Mouse (Mus musculus) left cerebral cortex, postnatal 36 days (tissue): ENCODE results near the gene Lgr6. TPM values are rescaled to one million over a fixed set of nuclear protein-coding genes. Genes with fewer than 3 reads are reported as not detected.
"Not testable (repeated sequence)": the region's sequence is repeated elsewhere in the genome, so short reads cannot be mapped to it uniquely, and the experiment has no call there.

Experiments
- DNase-seq, 2 experiments: peaks; one replicate each; pipeline ENCODE4 v3.0.0; 2021 to 2022; ENCODE audit warnings: low spot score in 2 of 2, mixed read lengths in 1 of 2
- intact Hi-C: fragments of 180-260 bp; cut with DNase I; formaldehyde crosslinking; loops from one replicate; pipeline ENCODE4 v1.15.1; 2025
- total RNA-seq, 2 experiments: library from RNA; stranded (reverse); gene quantifications; 2 replicates each; pipeline ENCODE4 v1.2.3; 2021

Gene Lgr6
- total RNA-seq, 2 experiments from 2014 or later, result 1.6 to 1.7 TPM

DNA sequence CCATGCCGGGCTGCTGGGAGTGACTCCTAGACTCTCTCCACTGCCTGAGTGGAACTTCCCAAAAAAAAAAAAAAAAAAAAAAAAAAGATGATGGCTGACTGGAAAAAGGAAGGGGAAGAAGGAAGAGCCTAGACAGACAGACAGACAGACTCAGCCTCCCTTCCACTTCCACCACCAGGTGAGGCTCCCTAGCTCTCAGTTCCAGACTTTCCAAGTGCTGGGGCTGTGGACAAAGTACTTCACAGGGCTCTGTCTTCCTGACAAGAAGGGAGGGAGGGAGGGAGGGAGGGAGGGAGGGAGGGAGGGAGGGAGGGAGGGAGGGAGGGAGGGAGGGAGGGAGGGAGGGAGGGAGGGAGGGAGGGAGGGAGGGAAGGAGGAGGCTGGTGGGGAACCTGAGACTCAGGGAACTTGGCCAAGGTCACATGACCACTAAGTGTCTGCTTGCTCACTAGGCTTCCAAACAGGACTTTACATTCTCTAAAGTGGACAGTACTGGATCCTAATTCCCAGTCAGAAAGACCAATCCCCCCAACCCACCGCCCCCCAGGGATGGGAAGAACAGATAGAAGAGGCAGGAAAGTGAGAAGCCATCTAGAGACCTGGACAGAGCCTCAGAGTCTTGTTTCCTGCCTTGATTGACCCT, 25.4 kb upstream of the Lgr6 start:
- DNase-seq, result no peak
- intact Hi-C loops, result no loop called here

GRCm38 (mm10) chr1:135129543-135130183, 24.6 kb upstream of the Lgr6 start:
- intact Hi-C loops, result no loop called here
- no peak for DNase-seq

DNA sequence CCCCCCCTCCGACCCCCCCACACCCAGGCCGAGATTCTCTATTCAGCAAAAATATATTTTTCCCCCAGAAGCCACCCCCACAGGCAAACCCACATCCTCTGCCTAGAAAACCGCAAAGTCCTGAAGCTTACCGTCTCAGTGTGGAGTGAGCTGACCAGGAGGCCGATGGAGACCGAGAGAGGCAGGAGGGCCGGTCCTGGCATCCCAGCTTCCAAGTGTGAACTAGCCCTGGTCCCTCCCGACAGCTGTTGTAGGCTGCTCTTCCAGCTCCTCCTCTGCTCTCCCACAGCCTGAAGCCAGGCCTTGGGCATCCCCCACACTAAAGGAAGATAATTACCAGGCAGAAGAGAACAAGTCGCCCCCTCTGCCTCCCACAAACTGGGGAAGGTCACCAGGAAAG, 23.9 kb upstream of the Lgr6 start:
- no peak for DNase-seq
- intact Hi-C loops, result no loop called here

DNA sequence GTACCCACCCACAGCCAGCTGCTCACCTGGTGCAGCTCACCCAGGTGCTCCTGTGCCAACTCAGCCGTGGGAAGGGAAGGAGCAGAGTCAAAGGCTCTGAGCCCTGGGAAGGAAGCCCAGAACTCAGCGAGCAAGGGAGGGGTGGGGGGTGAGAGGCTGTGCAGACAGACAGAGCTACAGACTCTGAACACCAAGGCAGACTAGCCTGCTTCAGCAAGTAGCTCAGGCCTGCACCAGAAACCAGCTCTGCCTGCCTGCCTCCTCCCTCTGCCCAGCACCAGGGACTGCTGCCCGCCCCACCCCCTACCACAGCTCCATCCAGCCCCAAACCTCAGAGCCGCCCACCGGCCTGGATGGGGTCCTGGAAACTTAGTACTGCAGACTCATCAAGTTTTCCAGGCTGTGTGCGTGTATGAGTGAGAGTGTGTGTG, 22.9 kb upstream of the Lgr6 start:
- intact Hi-C loops, result no loop called here
- DNase-seq, result no peak

DNA sequence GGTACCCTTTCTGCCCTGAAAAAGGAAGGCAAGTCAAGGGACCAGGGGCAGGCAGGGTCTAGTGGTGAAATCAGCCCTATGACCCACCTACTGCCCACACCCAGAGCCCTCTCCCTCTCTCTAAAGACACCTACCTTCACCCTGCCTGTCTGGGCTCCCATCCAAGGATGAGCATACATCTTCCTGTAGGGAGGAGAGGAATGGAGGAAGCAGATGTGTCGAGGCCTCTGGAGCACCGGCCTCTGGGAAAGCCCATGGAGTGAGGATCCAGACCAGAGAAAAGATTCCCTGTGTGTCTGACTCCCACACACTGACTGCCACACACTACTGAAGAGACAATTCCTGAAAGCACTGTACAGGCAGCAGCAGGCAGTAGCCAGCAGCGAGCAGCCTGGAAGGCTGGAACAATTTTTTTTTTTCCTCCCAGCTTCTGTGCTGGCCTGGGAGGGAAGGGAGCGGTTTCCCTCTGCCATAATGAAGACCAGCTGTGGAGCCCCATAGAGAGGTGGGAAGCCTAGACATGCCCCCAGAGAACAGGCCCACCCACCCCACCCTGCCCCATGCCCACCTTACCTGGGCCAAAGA, 21.5 kb upstream of the Lgr6 start:
- intact Hi-C loops, result no loop called here

DNA sequence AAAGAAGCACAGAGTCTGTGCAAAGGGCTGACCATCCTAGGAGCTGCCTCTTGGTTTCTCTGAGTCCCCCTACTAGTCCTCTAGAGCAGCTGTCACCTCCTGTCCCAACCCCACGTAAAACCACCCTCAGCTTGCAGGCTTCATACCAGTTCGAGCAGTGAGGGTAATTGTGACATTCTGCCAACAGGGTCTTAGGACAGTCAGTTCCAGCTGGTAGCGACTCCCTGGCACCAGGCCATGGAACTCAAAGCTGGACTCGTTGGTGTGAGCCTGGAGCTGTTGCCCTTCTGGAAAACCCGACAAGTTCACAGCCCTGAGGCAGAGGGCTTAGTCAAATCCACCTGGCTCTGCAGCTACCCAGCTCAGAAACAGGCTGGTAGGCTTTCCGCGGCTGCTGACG, 20.9 kb upstream of the Lgr6 start:
- no peak for DNase-seq
- intact Hi-C loops, result no loop called here

More for the DNA sequence above, 21.5 kb upstream of the Lgr6 start:
- no peak for DNase-seq

DNA sequence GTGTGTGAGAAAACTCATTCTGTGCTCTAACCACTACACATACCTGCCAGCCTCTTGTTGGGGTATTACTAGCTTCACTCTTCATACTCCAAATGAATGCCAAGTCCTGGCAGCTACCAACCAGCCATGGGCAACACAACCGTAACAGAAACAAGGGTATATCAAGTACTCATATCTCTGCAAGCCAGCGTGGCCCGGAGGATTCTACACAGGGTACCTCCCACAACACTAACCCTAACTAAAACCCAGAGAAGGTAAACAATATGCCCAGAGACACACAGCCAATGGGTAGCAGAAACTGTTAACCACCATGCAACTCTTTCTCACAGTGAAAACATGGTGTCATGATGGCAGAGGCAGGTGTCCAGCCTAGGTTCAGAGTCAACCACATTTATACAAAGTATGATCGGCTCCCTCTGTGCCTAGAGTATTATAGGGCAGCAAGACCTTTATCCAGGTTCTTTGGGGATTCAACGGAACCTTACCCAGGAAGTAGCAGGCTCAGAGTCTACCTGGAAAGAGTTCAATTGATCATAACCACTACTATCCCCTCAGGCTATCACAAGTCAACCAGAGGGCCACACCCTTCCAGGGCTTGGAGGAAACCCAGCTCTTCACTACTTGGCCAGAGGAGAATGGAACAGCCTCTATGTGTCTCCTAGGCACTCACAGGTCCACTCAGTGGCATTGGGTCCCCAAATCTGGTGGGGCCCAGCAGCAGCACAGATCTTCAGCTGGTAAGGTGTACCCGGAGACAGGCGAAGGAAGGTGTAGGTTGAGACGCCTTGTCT, 19.7 kb upstream of the Lgr6 start:
- no peak for DNase-seq
- intact Hi-C loops, result no loop called here

GRCm38 (mm10) chr1:135112661-135113060, 7.6 kb upstream of the Lgr6 start:
- peak in 1 of 2 experiments; percentile 35 for DNase-seq
- intact Hi-C loops, result no loop called here

- DNase-seq, result not testable (repeated sequence)
- intact Hi-C loops, result loop anchor here (1.0 kb wide), 1 partner anchor 28 kb away; no protein-coding TSS in a partner anchor
Measured at GRCm38 (mm10) chr1:135111271-135111670, 6.2 kb upstream of the Lgr6 start.

GRCm38 (mm10) chr1:135110075-135110474, 5.0 kb upstream of the Lgr6 start:
- DNase-seq, result peak; percentile 62 to 67
- intact Hi-C loops, result no loop called here

GRCm38 (mm10) chr1:135108611-135109010, 3.5 kb upstream of the Lgr6 start:
- DNase-seq, result no peak
- intact Hi-C loops, result no loop called here

DNA sequence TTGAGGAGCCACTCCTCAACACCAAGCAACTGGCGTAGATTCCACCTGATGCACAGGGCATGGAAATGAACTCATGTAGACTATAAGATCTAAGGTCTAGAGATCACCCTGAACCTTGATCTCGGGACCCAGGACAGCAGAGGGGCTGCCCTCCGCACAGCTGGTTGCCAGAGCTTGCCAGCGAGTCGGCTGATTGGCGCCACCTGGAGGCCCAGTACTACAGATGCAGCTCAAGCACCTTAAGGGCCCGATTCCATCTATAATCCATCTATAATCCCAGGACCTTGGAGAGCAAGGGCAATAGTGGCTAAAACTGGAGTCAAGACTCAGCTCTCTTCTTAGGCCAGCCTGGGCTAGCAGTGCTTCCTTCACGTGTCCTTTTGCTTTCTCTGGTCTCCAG, 875 bp upstream of the Lgr6 start:
- intact Hi-C loops, result loop anchor here (1.0 kb wide), 1 partner anchor 117 kb away; no protein-coding TSS in a partner anchor
- peak in 1 of 2 experiments; percentile 57 for DNase-seq

DNA sequence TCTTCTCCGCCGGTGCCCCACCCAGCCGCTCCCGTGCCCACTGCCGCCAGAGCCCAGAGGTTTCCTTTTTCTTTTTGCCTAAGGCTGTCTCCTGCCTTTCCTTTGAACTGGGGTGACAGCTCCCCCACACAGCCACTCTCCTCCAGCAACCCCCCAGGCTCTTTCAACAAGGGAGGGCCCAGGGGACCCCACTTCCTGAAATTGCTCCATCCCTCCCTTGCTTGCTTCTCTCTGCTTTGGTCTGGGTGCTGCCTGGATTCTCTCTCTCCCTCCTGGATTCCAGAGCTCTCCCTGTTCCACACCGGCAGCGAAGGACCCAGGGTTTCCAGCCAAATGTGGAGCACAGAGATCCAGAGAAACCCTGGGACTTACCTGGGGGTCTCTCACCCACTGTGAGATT, 4.7 kb downstream of the Lgr6 start:
- intact Hi-C loops, result no loop called here
- no peak for DNase-seq

DNA sequence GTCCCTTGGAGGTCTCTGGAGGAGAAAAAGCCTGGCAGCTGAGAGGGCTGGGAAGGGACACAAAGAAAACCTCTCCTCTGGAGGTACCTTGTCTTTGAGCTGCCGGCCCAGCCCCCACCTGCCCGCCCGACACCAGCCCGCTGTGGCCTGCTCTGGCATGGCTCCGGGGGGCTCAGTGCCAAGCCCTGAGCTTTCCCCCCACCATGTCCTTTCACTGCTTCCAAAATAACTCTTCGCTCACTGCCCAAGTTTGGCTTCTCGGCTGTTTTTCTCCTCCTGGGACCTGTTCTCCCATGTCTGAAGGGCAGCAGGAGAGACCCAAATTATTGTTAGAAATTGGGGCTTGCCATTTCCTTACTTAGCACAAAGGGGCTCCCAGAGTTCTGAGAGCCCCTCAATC, 6.6 kb downstream of the Lgr6 start:
- intact Hi-C loops, result no loop called here
- no peak for DNase-seq

GRCm38 (mm10) chr1:135097441-135097840, 7.6 kb downstream of the Lgr6 start:
- no peak for DNase-seq
- intact Hi-C loops, result no loop called here

- DNase-seq, result peak; percentile 21 to 31
- intact Hi-C loops, result no loop called here
Measured at GRCm38 (mm10) chr1:135096312-135096711, 8.8 kb downstream of the Lgr6 start.

GRCm38 (mm10) chr1:135095189-135095588, 9.9 kb downstream of the Lgr6 start:
- intact Hi-C loops, result no loop called here
- no peak for DNase-seq

DNA sequence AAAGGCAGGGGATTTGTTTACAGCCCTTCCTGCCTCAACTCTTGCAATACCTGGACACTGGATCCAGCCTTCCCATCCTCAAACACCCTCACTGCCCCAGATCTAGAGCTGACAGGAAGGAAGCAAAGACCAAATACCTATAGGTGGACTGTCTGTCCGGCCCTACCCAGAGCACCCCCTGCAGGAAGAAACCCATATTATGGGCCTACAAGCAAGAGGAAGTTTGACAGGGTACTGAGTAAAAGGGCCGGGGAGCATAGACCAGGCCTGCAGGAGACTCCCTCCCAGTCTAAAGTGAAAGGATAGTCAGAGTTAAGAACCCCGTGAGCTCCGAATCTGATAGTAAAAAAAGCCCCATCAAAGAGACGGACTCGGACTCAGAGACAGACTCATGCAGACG, 10.4 kb downstream of the Lgr6 start:
- DNase-seq, result no peak
- intact Hi-C loops, result no loop called here

- no peak for DNase-seq
- intact Hi-C loops, result no loop called here
Measured at GRCm38 (mm10) chr1:135090914-135091313, 14.2 kb downstream of the Lgr6 start.

GRCm38 (mm10) chr1:135089626-135090025, 15.4 kb downstream of the Lgr6 start:
- DNase-seq, result no peak
- intact Hi-C loops, result no loop called here
